Mouse (Mus musculus): ENCODE measurements around the gene Pkib. TPM values are rescaled to one million over a fixed set of nuclear protein-coding genes. Genes with fewer than 3 reads are reported as not detected.
A peak's percentile ranks its signal among the peaks of the same experiment; 100 is the strongest.

Pkib gene
- polyA plus RNA-seq, 1 experiment from 2014 or later = 1.8 TPM

- Histone ChIP-seq H3K9ac (ENCODE audit: low read length) (peak overlapping the region; percentile 3; the same call in 1 of the 2 replicates), H3K4me2 (ENCODE audit: low read depth) (peak overlapping the region; percentile 42), H3K27ac (ENCODE audit: low read depth, low read length) (peak overlapping the region; percentile 86), H3K9me3 (ENCODE audit: control insufficient read depth, low read length) (no peaks in the 10 kb centered on the region), H3K36me3 (ENCODE audit: control insufficient read depth, insufficient read depth, low read length) (no peaks in the 10 kb centered on the region), H3K27me3 (ENCODE audit: control insufficient read depth, insufficient read depth, low read length) (no peaks in the 10 kb centered on the region), H3K4me1 (ENCODE audit: control insufficient read depth, insufficient read depth, low read length) (peaks cover 9% of the 10 kb centered on the region; the same call in 1 of the 2 replicates), H3K4me3 (ENCODE audit: low read depth, low read length) (no peak overlapping the region)
- ATAC-seq (ENCODE audit: insufficient read depth, low FRiP score, low TSS enrichment) = peak; percentile 67
- DNase-seq (ENCODE audit: low spot score) = peak; percentile 35
- 21% methylated on average over 13 of the region's 13 CpGs for WGBS
These were observed 151.7 kb downstream of the Pkib start for GRCm38 (mm10) chr10:57783289-57784130.

- peak; percentile 90 for ATAC-seq (ENCODE audit: insufficient read depth, low FRiP score, low TSS enrichment)
- no peaks in the 10 kb centered on the region for H3K36me3 ChIP-seq (ENCODE audit: control insufficient read depth, insufficient read depth, low read length)
- H3K27ac ChIP-seq (ENCODE audit: low read depth, low read length) = peak overlapping the region; percentile 86
- peak; percentile 90 for DNase-seq (ENCODE audit: low spot score)
- peak overlapping the region; percentile 44 for H3K4me3 ChIP-seq (ENCODE audit: low read depth, low read length)
- peaks cover 9% of the 10 kb centered on the region; the same call in 1 of the 2 replicates for H3K4me1 ChIP-seq (ENCODE audit: control insufficient read depth, insufficient read depth, low read length)
- H3K27me3 ChIP-seq (ENCODE audit: control insufficient read depth, insufficient read depth, low read length) = no peaks in the 10 kb centered on the region
- H3K4me2 ChIP-seq (ENCODE audit: low read depth) = peak overlapping the region; percentile 42
- no peaks in the 10 kb centered on the region for H3K9me3 ChIP-seq (ENCODE audit: control insufficient read depth, low read length)
- 7% methylated on average over 7 of the region's 7 CpGs for WGBS
- H3K9ac ChIP-seq (ENCODE audit: low read length) = peak overlapping the region; percentile 65
These were observed 152.5 kb downstream of the Pkib start for GRCm38 (mm10) chr10:57784131-57784875.

DNA sequence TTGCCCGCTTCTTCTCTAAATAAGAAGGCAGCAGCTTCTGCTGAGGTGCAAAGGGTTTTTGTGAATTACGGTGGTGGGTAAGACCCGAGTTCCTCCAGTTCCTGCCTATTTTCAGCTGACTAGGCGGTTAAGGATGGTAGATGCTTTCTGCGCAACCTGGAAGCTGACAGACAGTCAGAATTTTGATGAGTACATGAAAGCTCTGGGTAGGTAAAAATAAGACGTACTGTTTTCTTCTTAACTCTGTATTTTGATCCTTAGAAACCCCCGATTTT is 153.0 kb downstream of the Pkib start, which contains the start of gene Fabp7:
Gene Fabp7 (plus strand): TSS at position 6 of the 275 bp plus-strand sequence.
- WGBS = 14% methylated on average over 7 of the region's 7 CpGs
- H3K9ac ChIP-seq (ENCODE audit: low read length) = peak within 1 kb of the TSS; percentile 65
- no peaks in the 10 kb centered on the region for H3K36me3 ChIP-seq (ENCODE audit: control insufficient read depth, insufficient read depth, low read length)
- peaks cover 9% of the 10 kb centered on the region; the same call in 1 of the 2 replicates for H3K4me1 ChIP-seq (ENCODE audit: control insufficient read depth, insufficient read depth, low read length)
- peak within 1 kb of the TSS; percentile 86 for H3K27ac ChIP-seq (ENCODE audit: low read depth, low read length)
- H3K4me3 ChIP-seq (ENCODE audit: low read depth, low read length) = peak within 1 kb of the TSS; percentile 44
- ATAC-seq (ENCODE audit: insufficient read depth, low FRiP score, low TSS enrichment) (no peak), DNase-seq (ENCODE audit: low spot score) (no peak)
- no peaks in the 10 kb centered on the region for H3K27me3 ChIP-seq (ENCODE audit: control insufficient read depth, insufficient read depth, low read length)
- peak within 1 kb of the TSS; percentile 42 for H3K4me2 ChIP-seq (ENCODE audit: low read depth)
- no peaks in the 10 kb centered on the region for H3K9me3 ChIP-seq (ENCODE audit: control insufficient read depth, low read length)

GRCm38 (mm10) chr10:57785552-57785951 is 153.8 kb downstream of the Pkib start:
- Histone ChIP-seq H3K36me3 (ENCODE audit: control insufficient read depth, insufficient read depth, low read length) (no peaks in the 10 kb centered on the region), H3K4me3 (ENCODE audit: low read depth, low read length) (peak overlapping the region; percentile 44), H3K9ac (ENCODE audit: low read length) (peak overlapping the region; percentile 65), H3K9me3 (ENCODE audit: control insufficient read depth, low read length) (no peaks in the 10 kb centered on the region), H3K4me2 (ENCODE audit: low read depth) (peak overlapping the region; percentile 42), H3K27me3 (ENCODE audit: control insufficient read depth, insufficient read depth, low read length) (no peaks in the 10 kb centered on the region), H3K4me1 (ENCODE audit: control insufficient read depth, insufficient read depth, low read length) (peaks cover 9% of the 10 kb centered on the region; the same call in 1 of the 2 replicates), H3K27ac (ENCODE audit: low read depth, low read length) (peak overlapping the region; percentile 81)
- no peak for DNase-seq (ENCODE audit: low spot score)
- ATAC-seq (ENCODE audit: insufficient read depth, low FRiP score, low TSS enrichment) = no peak
- WGBS = 43% methylated on average over 2 of the region's 2 CpGs

Other genes starting within 250 kb of the Pkib start
- gene Hsf2, start 145.6 kb upstream of the Pkib start, polyA plus RNA-seq (2014; fragmentation: Nextera tagmentation; extraction: Ambion mirVana) = 58.2 and 60.2 TPM in 2 replicates
- 258 and 268 TPM in 2 replicates for gene Serinc1, start 99.5 kb upstream of the Pkib start, polyA plus RNA-seq (2014; fragmentation: Nextera tagmentation; extraction: Ambion mirVana)
- gene Fabp7, start 152.9 kb downstream of the Pkib start, polyA plus RNA-seq (2014; fragmentation: Nextera tagmentation; extraction: Ambion mirVana) = 933 and 940 TPM in 2 replicates
- gene Smpdl3a, start 162.4 kb downstream of the Pkib start, polyA plus RNA-seq (2014; fragmentation: Nextera tagmentation; extraction: Ambion mirVana) = 14.0 and 14.3 TPM in 2 replicates

All from neural tube, embryonic 11.5 days (tissue).